Mouse (Mus musculus) stomach, embryonic 14.5 days (tissue): ENCODE data around the gene Btbd6. TPM values are rescaled to one million over a fixed set of nuclear protein-coding genes. Genes with fewer than 3 reads are reported as not detected.

Source experiments
- ATAC-seq: fragments of 200-750 bp; cut with Nextera tagmentation; 2 replicates; pipeline ENCODE4 v1.8.0; 2017; ENCODE audit warnings: low read depth, moderate TSS enrichment; ENCODE audit not compliant: insufficient number of reproducible peaks, insufficient read depth, low FRiP score
- H3K27ac ChIP-seq: fragments of 300-500 bp; sonication (generic); 2 replicates; pipeline ENCODE4 v1.5.1; 2014; ENCODE audit warnings: mild to moderate bottlenecking, low read length, moderate library complexity, mixed read lengths
- H3K27me3 ChIP-seq: fragments of 300-500 bp; sonication (generic); 2 replicates; pipeline ENCODE4 v1.6.1; 2014; ENCODE audit warnings: low read length, control low read depth, mixed read lengths; ENCODE audit not compliant: control insufficient read depth, insufficient read depth
- H3K36me3 ChIP-seq: fragments of 300-500 bp; sonication (generic); 2 replicates; pipeline ENCODE4 v1.6.1; 2014; ENCODE audit warnings: mild to moderate bottlenecking, control low read depth, low read length, moderate library complexity, mixed read lengths; ENCODE audit not compliant: control insufficient read depth, insufficient read depth
- H3K4me1 ChIP-seq: fragments of 300-500 bp; sonication (generic); 2 replicates; pipeline ENCODE4 v1.6.1; 2014; ENCODE audit warnings: low read length, control low read depth, mixed read lengths; ENCODE audit not compliant: control insufficient read depth, insufficient read depth
- H3K4me2 ChIP-seq: fragments of 300-500 bp; sonication (generic); replicated peaks from 2 replicates; pipeline ENCODE4 v1.6.1; 2014; ENCODE audit warnings: low read depth, low read length, control low read depth
- H3K4me3 ChIP-seq: fragments of 300-500 bp; sonication (generic); 2 replicates; pipeline ENCODE4 v1.5.1; 2014; ENCODE audit warnings: low read depth, low read length, control low read depth
- H3K9ac ChIP-seq: fragments of 300-500 bp; sonication (generic); replicated peaks from 2 replicates; pipeline ENCODE4 v1.6.1; 2014; ENCODE audit warnings: low read depth, mild to moderate bottlenecking, control low read depth, low read length, moderate library complexity, mixed read lengths
- H3K9me3 ChIP-seq: fragments of 300-500 bp; sonication (generic); 2 replicates; pipeline ENCODE4 v1.6.1; 2016; ENCODE audit warnings: low read depth, low read length, control low read depth; ENCODE audit not compliant: control insufficient read depth
- WGBS: fragments of 180-500 bp; shearing (Covaris S2); extraction: QIAGEN DNeasy Blood & Tissue Kit; methylation state at CpG from one replicate; pipeline ENCODE4 v1.1.7; 2014; 5-methylcytosine and 5-hydroxymethylcytosine counted together
- polyA plus RNA-seq: library from polyadenylated mRNA; unstranded; fragments of >200 nt; fragmentation: Nextera tagmentation; extraction: Ambion mirVana; gene quantifications from 2 replicates; pipeline ENCODE4 v1.2.1, GENCODE M21; 2014

Btbd6 gene
- 22.5 and 27.0 TPM in 2 replicates for polyA plus RNA-seq

DNA sequence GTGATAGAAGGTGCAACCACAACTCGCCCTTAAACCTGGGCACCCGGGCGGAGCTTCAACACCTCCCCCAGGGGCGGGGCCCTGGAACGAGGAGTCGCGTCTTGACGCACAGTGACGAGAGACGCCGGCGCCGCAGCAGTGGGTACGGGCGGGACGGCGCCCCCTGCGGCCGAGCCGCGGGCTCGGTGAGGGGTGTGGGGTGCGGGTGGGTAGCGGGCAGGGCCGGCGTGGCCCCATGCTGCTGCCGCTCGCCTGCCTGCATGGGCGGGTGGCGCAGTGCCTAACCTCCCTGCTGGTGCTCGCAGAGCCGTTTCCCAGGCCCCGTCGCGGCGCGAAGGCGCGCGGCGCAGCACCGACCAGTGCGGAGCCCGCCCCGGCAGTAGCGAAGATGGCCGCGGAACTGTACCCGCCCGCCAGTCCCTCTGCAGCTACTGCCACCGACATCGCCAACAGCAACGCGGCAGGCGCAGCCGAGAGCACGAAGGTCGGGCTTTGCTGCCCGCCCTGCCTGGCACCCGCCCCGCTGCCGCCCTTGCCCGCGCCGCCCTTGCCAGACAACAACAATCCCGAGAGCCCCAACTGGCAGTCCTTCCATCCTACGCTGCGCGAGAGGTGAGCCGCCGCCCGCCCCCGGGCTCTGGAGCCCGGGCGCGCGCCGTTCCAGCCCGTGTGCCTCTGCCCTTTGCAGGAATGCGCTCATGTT lies at the start of gene Btbd6:
TSS of gene Btbd6 (plus strand) at position 112 of the 703 bp plus-strand sequence.
- no peaks in the 10 kb centered on the region for H3K27me3 ChIP-seq
- peaks cover 56% of the 10 kb centered on the region for H3K36me3 ChIP-seq
- peak within 1 kb of the TSS; percentile 88 for H3K27ac ChIP-seq
- WGBS, result under 1% methylated on average over 76 of the region's 80 CpGs
- peak within 1 kb of the TSS; percentile 85 for H3K4me2 ChIP-seq
- H3K4me3 ChIP-seq, result peak within 1 kb of the TSS; percentile 70
- peak within 1 kb of the TSS; percentile 91 for H3K9ac ChIP-seq
- H3K9me3 ChIP-seq, result no peaks in the 10 kb centered on the region
- H3K4me1 ChIP-seq, result peaks cover 8% of the 10 kb centered on the region; the same call in 1 of the 2 replicates
- peak; percentile 94 for ATAC-seq

DNA sequence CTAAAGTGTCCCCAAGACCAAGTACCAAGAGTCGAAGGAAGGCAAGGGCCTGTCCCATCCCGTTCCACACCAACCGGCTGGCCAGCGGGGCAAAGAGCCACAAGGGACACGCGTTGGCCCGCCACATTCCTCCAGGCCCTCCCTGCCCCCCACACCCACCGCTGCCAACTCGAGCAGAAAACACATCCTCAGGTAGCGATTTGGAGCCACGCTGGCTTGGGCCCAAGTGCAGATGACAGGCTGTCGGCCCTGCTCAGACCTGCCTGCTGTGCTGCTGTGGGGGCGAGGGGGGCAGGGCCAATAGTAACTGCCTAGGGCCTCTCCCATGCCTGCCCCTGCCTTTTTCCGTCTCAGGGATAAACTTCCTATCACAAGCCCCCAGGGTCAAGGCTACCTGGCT lies 49.0 kb upstream of the Btbd6 start:
- H3K27ac ChIP-seq, result no peak overlapping the region
- H3K4me3 ChIP-seq, result no peak overlapping the region
- no peak overlapping the region for H3K4me2 ChIP-seq
- H3K4me1 ChIP-seq, result 0 out of 2 replicates have a peak, but pooled peaks cover 6% of the 10 kb centered on the region
- H3K9ac ChIP-seq, result no peak overlapping the region
- H3K27me3 ChIP-seq, result peaks cover 30% of the 10 kb centered on the region
- ATAC-seq, result no peak
- H3K36me3 ChIP-seq, result no peaks in the 10 kb centered on the region
- 67% methylated on average over 14 of the region's 14 CpGs for WGBS
- H3K9me3 ChIP-seq, result no peaks in the 10 kb centered on the region

DNA sequence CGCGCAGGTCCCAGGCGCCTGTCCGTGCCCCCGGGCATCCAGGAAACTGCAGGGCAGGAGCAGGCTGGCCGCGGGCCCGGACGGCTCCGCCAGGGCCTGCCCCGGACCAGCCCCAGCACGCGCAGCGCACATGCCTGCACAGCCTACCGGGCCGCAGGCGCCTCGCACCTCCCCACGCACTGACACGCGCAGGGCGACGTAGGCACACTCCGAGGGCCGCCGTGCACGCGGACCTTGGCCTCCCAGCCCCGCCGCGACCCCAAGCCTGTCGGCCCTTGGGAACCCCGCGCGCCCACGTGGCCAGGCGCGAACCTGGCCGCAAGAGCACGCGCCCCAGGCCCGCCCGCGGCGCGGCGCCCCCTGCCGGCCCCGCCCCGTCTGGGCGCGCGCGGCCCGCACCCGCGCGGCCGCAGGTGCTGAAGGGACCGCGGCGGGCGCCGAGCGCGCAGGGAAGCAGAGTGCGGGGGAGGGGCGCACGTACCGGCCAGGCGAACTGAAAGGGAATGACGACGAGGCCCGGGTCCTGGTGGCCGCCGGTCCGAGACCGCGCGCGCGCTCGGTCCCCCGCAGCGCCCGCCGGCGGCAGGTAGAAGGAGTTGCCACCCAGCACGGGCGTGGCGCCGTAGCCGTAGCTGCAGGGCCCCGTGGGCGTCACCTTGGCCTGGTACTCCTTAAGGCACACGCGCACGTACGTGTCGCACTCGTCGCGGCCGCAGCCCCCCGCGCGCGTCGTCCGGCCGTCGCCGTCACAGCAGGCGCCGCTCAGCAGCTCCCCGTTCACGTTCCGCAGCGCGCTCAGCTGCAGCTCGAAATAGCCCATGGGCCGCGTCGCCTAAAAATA lies 47.7 kb upstream of the Btbd6 start:
- 0 out of 2 replicates have a peak, but pooled peaks cover 12% of the 10 kb centered on the region for H3K4me1 ChIP-seq
- peak overlapping the region; percentile 46 for H3K4me3 ChIP-seq
- no peaks in the 10 kb centered on the region for H3K9me3 ChIP-seq
- ATAC-seq, result peak; percentile 26; the same call in 1 of the 2 replicates
- no peak overlapping the region; the same call in 1 of the 2 replicates for H3K27ac ChIP-seq
- peak overlapping the region; percentile 40; the same call in 1 of the 2 replicates for H3K9ac ChIP-seq
- H3K4me2 ChIP-seq, result peak overlapping the region; percentile 96
- no peaks in the 10 kb centered on the region for H3K36me3 ChIP-seq
- 2% methylated on average over 115 of the region's 124 CpGs for WGBS
- peaks cover 30% of the 10 kb centered on the region for H3K27me3 ChIP-seq

DNA sequence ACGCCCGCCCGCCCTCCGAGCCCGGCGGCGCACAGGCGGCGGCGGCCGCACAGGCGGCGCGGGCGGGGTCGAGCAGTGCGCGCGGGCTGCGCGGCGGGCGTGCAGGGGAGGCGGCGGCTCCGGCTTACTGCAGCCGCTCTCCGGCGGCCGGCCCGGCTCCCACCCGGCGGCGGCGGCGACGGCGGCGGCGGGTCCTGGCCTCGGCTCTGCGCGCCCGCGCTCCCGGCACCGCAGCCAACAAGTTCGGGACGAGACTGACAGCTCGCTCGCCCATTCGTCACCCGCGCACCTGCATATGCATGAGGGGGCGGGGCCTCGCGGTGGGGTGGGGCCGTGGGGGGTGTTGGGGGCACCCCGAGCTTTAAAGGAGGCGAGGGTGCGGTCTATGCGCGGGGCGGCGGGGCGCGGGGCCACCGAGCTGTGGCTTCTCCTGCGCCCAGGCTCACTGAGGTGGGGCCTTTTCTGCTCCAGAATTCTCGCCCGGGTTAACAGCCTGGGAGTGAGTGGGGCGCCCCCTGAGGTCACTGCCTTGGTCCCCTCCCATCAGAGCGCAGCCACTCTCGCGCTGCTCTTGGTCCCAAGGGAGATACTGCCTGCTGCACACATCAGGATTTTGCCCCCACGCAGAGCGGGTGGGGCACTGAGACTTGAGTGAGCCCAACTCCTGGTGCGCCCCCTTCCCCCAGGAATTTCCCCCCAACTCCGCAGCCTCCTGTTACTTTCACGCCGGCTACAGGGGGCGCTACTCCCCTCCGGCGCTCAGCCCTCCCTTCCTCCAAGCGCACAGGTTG lies 46.5 kb upstream of the Btbd6 start, which contains the start of gene Jag2:
TSS of gene Jag2 (minus strand) at position 215 of the 791 bp plus-strand sequence.
- Histone ChIP-seq H3K4me3 (peak within 1 kb of the TSS; percentile 46), H3K4me1 (0 out of 2 replicates have a peak, but pooled peaks cover 12% of the 10 kb centered on the region), H3K9ac (peak within 1 kb of the TSS; percentile 40; the same call in 1 of the 2 replicates), H3K27ac (no peak within 1 kb of the TSS; the same call in 1 of the 2 replicates), H3K4me2 (peak within 1 kb of the TSS; percentile 96), H3K27me3 (peaks cover 30% of the 10 kb centered on the region), H3K9me3 (no peaks in the 10 kb centered on the region), H3K36me3 (no peaks in the 10 kb centered on the region)
- WGBS, result under 1% methylated on average over 82 of the region's 85 CpGs
- ATAC-seq, result peak; percentile 43; the same call in 1 of the 2 replicates

DNA sequence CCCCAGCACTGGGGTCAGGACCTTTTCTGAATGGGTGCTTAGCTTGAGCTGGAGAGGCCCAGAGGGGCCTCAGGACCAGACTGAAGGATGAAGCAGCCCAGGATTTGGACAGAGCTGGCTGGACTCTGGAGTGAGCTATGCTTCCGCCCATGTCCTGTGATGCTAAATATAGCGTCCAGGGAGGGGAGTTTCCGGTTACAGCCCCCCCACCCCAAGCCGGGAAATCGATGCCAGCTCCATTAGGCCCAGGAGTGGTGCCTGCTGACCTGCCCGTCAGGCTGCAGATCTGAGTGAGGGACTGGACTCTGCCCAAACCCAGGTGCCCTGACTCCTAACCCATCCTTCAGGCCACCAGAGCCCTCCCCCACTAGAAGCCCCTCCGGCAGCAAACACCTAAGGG lies 43.6 kb upstream of the Btbd6 start:
- ATAC-seq, result no peak
- no peak overlapping the region for H3K27ac ChIP-seq
- H3K4me1 ChIP-seq, result peaks cover 12% of the 10 kb centered on the region; the same call in 1 of the 2 replicates
- H3K36me3 ChIP-seq, result no peaks in the 10 kb centered on the region
- 38% methylated on average over 7 of the region's 7 CpGs for WGBS
- no peak overlapping the region for H3K9ac ChIP-seq
- no peaks in the 10 kb centered on the region for H3K9me3 ChIP-seq
- H3K4me2 ChIP-seq, result no peak overlapping the region
- peaks cover 27% of the 10 kb centered on the region for H3K27me3 ChIP-seq
- H3K4me3 ChIP-seq, result no peak overlapping the region

DNA sequence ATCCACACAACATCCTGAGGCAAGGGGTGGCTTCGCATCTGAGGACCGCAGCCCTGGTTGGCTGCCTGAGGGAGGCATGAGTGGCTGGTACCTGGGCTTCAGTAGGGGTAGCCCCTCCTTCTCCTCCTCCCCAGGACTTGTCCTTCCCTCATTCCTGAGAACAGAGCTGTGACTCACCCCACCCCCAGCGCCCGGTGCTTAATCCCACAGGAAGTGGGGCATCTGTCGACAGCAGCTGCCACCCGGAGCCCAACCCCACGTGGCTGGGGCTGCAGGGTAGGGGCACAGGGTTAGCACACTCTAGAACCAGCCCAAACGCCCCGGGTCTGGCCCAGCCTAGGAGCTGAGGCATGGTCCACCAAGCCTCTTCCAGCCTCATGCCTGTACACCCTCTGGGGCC lies 38.4 kb upstream of the Btbd6 start:
- no peak overlapping the region for H3K4me3 ChIP-seq
- H3K9ac ChIP-seq, result no peak overlapping the region
- H3K27me3 ChIP-seq, result no peaks in the 10 kb centered on the region
- ATAC-seq, result no peak
- WGBS, result 32% methylated on average over 9 of the region's 9 CpGs
- peaks cover 19% of the 10 kb centered on the region for H3K4me1 ChIP-seq
- H3K4me2 ChIP-seq, result no peak overlapping the region
- no peak overlapping the region for H3K27ac ChIP-seq
- H3K9me3 ChIP-seq, result no peaks in the 10 kb centered on the region
- H3K36me3 ChIP-seq, result no peaks in the 10 kb centered on the region

DNA sequence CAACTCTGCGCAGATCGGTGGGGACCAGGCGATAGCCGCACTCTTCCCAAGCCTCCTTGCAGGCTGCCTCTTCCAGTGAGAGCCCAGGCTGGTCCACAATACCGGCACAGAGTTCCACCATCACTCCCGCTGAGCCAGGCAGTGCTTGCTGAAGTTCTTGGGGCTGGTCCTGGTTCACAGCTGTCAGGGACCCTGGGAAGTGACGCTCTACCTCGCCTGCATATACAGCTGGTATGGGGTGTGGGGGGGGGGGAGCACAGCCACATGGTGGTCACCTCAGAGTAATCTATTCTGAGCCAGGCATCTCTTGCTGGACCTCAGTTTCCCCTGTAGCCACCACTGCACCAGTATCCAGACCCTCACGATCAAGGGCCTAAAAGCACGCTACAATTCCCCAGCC lies 37.9 kb upstream of the Btbd6 start:
- 77% methylated on average over 10 of the region's 10 CpGs for WGBS
- no peaks in the 10 kb centered on the region for H3K27me3 ChIP-seq
- H3K27ac ChIP-seq, result no peak overlapping the region
- no peak overlapping the region for H3K4me3 ChIP-seq
- H3K4me2 ChIP-seq, result no peak overlapping the region
- no peaks in the 10 kb centered on the region for H3K36me3 ChIP-seq
- peaks cover 19% of the 10 kb centered on the region for H3K4me1 ChIP-seq
- H3K9ac ChIP-seq, result no peak overlapping the region
- no peaks in the 10 kb centered on the region for H3K9me3 ChIP-seq
- no peak for ATAC-seq
